Mouse (Mus musculus) neutrophil, adult 65 days (primary cell): Measurements from ENCODE around the gene Lenep. TPM values are rescaled to one million over a fixed set of nuclear protein-coding genes. Genes with fewer than 3 reads are reported as not detected.

Experiments
- total RNA-seq: library from RNA; stranded (reverse); gene quantifications from 2 replicates; pipeline ENCODE4 v1.2.4, GENCODE M21; 2023

The Lenep gene
- total RNA-seq, result not detected in 2 replicates

DNA sequence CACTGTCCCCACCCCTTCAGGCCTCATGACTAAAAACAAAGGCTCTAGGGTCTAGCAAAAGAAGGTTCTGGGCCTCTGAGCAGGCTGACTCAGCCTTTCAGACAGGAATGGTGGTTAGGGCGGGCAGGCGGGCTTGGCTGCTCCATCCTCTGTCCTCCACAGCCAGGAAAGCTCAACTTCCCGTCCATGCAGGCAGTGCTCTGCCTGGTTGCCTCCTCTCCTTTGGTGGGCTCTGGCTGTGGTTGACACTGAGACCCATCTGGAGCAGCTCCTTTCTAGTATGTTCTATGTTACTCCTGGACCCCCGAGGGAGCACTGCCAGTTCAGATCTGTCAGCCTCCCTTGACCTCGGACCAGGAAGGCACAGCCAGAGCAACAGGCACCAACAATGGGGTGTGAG, at the start of gene Lenep:
Lenep (minus strand) TSS at position 101 of the 400 bp plus-strand sequence.

DNA sequence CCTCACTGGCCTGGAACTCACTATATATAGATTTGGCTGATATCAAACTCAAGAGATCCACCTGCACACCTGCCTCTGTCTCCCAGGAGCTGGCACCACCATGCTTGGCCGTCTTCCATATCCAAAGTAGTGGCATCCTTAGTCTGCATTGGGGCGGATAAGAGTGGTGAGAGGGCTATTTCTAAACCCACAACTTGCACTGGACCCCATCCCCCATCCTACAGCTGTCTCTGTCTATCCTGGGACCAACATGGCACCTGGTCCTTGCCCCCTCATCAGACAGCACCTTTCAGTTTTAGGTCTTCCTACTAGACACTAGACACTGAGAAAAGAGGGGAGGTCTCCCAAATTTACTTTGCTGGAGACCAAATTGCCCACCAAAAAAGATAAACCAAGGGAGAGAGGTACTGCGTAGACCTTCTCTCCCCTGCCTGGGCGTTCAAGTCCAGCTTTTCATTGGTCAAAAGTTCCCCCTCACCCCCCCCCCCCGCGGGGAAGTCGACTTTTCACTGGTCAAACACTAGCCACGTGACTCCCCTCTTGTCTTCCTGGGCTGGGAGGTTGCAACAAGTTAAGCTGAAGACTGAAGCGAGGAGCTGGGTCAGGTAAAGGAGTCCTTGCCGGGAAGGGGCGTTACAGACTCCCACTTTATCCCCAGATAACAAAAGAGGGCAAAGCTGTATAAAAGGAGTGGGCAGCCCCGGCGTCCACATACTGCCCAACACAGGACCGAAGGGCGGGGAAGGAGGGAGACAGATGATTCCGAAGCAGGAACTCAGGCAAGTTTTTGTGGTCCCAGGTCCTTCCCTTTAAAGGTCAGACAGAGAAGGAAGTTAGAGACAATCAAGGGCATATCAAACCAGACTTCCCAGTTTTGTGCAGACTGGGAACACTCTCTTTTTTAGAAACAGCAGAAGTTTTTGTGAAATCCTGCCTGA, 33.9 kb upstream of the Lenep start, which contains the start of gene Pbxip1:
Pbxip1 (plus strand) TSS at position 531 of the 938 bp plus-strand sequence.

DNA sequence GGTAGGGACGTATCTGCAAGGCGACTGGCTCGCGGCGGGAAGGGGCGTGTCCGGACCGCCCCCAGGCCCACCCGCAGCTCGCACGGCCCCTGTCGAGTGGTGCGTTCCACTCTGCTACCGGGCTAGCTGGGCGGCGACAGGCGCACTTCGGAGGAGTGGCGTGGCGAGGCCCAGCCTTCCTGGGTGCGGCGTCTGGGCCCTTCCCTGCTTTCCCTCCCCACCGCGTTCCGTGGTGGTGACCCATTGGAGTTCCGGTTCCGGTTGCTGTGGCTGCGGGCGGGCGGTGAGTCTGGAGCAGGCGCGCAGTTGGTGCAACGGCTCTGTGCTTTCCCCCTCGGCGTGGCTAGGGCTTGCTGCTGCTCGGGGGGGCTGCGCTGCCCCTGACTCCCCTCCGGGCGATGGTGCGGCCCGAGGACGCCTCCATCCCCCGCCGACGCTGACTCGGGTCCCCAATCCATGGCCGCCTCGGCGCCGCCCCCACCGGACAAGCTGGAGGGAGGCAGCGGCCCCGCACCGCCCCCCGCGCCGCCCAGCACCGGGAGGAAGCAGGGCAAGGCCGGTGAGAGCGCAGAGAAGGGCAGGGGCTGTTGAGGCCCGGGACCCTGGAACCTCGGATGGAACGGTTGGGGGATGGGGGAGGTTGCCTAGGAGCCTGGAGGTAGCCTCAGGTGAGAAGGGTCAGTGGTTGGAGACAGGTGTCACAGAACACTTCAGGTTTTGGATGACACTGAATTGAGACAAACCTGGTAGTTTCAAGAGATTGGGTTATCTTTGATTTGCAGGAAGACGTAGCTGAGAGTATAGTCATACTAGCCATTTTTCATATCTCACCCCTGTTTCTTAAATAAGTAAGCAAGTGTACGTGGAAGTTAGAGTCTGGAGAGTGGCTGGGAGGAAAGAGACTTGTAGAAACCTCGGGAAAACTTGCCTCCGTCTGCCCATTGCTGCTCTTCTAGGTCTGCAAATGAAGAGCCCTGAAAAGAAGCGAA, 27.9 kb upstream of the Lenep start, which contains the start of gene Pygo2:
Pygo2 (plus strand) TSS at position 44 of the 989 bp plus-strand sequence.

DNA sequence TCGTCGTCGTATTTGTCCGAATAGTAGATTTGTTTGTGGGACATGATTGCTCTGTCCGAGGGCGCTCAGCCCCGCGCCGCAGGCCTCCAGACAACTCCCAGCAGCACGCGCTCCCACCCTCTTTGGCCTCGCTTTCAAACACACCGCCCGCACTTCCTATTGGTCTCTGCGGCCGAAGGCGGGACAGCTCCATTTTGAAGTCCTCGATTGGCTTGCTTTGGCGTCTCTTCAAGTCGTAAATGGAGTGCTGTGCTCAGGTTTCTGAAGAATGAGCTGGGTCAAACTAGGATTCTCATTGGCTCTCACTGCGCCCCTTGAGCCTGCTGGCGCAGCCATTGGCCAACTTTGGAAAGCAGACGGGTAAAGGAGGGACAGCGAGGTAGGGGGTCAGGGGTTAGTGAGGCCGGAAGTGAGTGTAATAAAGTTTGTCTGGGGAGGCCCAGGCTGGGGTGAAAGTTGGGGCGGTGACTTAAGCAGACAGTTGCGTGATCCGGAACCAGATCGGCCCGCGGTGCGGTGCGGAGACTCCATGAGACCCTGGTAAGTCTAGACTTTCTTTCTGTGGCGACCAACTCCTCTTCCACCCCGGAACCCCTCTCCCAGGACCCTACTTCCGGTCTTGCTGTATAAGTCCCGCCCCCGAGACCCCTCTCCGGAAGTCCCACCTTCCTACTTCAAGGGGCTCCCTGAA, 15.7 kb upstream of the Lenep start, which contains the start of the genes Cks1b and Shc1:
Cks1b (minus strand) TSS at position 214 of the 691 bp plus-strand sequence.
Shc1 (plus strand) TSS at position 274 of the 691 bp plus-strand sequence.

DNA sequence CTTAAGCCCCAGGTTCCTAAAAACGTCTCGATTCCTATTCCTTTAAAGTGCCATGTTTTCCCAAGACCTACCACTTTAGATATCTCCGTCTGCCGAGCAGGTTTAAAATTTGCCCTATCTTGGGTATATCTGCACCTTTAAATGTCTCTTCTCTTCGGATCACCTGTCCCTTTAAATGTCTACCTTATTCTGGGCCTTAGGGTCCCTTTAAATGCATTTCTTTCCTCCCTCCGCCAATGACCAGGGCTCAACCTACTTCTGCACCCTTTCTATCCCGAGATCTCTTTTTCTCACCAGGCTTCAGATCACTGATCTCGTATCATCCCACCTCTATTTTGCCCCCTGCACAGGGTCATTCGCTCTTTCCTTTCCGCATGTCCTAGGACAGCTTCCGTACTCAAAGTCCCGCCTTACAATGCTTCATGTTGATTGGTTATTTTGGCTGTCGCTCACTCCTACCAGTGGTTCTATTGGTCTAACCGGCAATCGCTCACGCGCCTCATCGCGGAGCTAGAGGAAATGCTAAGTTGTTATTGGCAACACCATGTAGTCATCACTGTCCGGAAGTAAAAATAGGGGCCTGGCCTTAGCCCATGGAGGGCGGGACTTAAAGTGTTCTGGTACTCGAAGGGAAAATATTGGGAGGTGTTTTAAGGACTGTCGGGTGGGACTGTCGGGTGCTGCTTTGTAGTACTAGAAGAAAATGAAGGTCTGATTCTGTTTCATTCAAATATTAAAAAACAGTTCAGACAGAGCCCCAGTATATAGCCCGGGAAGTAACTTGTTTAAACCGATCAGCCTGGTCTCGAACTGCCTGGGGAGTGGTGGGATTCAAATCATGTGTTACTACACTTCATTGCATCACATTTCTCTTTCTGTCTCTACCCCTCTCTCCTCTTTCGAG, 9.1 kb upstream of the Lenep start, which contains the start of gene Flad1:
Flad1 (minus strand) TSS at position 381 of the 904 bp plus-strand sequence.

DNA sequence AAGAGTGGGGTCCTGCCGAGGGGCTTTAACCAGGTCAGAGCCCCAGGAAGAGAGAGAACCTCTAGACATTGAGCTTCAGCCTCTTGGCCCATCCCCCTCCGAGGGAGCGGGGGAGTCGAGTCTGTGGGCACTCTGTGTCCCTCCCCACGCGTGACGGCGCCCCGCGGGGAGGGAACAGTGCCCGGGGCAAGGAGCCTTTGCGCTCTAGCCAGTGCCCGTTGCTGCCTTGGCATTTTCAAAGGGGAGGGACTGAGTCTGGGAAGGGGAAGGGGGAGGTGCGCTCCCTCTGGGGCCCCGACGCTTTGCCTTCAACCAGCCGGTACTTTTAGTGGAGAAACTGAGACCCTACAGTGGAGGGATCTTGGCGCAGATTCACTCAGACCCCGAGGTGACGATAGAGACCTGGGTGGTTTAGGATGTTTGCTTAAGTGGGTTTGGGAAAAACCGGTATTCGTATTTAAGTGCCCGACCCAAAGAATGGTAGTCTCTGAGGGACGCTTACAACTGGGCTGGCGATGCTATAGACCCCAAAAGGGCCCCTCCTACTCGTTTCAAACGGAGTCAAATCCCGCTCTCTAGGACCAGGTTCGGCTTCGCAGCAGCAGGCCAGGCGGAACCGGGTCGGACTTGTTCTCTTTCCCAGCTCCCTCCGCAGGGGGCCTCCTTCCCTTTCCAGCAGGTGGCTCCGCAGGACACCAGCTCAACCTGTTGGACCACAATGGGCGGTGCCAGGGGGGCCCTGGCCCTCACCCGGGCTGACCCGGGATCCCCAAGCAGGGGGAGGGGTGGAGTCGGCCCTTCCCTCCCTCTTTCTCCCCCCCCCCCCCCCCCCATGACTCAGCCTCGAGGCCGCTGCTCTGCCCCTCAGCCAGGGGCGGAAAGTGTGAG, 8.3 kb downstream of the Lenep start, which contains the start of gene Zbtb7b:
Zbtb7b (minus strand) TSS at position 771 of the 888 bp plus-strand sequence.

DNA sequence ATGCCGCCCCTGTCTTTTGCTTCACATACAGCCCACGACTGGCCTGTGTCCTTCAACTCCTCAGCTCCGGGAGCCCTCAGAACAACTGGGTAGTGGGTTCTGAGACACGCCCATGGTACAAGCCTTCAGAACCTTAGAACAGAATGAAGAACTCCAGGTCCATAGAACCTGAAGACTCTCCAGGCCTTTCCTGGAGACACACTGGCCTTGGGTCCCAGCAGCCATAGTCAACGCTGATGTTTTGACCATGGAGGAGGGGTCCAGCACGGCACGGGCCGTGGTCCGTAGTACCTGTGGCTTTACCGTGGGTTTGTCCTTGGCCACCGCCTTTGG, 37.5 kb downstream of the Lenep start, which contains the start of gene Dcst1:
Dcst1 (minus strand) TSS at position 101 of the 333 bp plus-strand sequence.

DNA sequence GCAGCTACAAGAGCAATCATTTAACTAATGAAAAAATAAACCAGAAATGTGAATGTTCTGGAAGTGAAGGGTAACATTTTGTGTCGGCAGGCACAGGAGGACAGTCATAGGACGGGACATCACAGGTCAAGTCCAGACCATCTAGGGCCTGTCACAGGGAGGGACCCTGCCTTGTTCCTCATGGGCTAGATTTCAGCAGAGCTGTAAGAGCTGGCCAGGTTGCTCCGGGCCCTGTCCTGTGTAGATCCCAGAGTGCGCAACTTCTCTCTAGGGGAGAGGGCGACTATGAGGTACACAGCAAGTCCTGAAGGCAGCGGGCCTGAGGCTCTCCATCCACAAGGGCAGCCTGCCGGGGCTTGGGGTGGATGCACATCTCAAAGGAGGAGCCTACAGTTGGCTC, 40.9 kb downstream of the Lenep start, which contains the start of gene Dcst2:
Dcst2 (plus strand) TSS at position 301 of the 400 bp plus-strand sequence.

Other genes starting within 250 kb of the Lenep start
- gene Hcn3, start 242.6 kb downstream of the Lenep start, total RNA-seq, result not detected in 2 replicates
- gene Clk2, start 238.0 kb downstream of the Lenep start, total RNA-seq, result 52.6 and 57.6 TPM in 2 replicates
- 34.0 and 35.9 TPM in 2 replicates for gene Scamp3, start 225.3 kb downstream of the Lenep start, total RNA-seq
- gene Fam189b, start 219.7 kb downstream of the Lenep start, total RNA-seq, result 5.8 and 6.9 TPM in 2 replicates
- gene Gba, start 199.9 kb downstream of the Lenep start, total RNA-seq, result 78.7 and 83.6 TPM in 2 replicates
- gene Thbs3, start 187.6 kb downstream of the Lenep start, total RNA-seq, result 1.1 and 1.2 TPM in 2 replicates
- 50.5 and 53.4 TPM in 2 replicates for gene Mtx1, start 175.7 kb downstream of the Lenep start, total RNA-seq
- gene Muc1, start 173.7 kb downstream of the Lenep start, total RNA-seq, result not detected in 2 replicates
- gene Krtcap2, start 156.8 kb downstream of the Lenep start, total RNA-seq, result 29.1 and 52.6 TPM in 2 replicates
- 0.41 and 0.88 TPM in 2 replicates for gene Trim46, start 156.5 kb downstream of the Lenep start, total RNA-seq
- gene Dpm3, start 143.4 kb downstream of the Lenep start, total RNA-seq, result 32.9 and 36.0 TPM in 2 replicates
- gene Slc50a1, start 132.2 kb downstream of the Lenep start, total RNA-seq, result 16.1 and 18.9 TPM in 2 replicates
- gene Efna1, start 121.7 kb downstream of the Lenep start, total RNA-seq, result not detected in 2 replicates
- not detected in 2 replicates for gene Efna3, start 79.8 kb downstream of the Lenep start, total RNA-seq
- not detected in 2 replicates for gene Efna4, start 64.8 kb downstream of the Lenep start, total RNA-seq
- gene Adam15, start 52.8 kb downstream of the Lenep start, total RNA-seq, result 100 and 106 TPM in 2 replicates
- gene Dcst2, start 40.8 kb downstream of the Lenep start, total RNA-seq, result not detected in 2 replicates
- gene Dcst1, start 37.5 kb downstream of the Lenep start, total RNA-seq, result not detected in 2 replicates
- 127 and 136 TPM in 2 replicates for gene Zbtb7b, start 8.0 kb downstream of the Lenep start, total RNA-seq
- gene Flad1, start 9.1 kb upstream of the Lenep start, total RNA-seq, result 10.6 and 12.5 TPM in 2 replicates
- gene Cks1b, start 15.6 kb upstream of the Lenep start, total RNA-seq, result 34.9 and 36.5 TPM in 2 replicates
- 111 and 115 TPM in 2 replicates for gene Shc1, start 15.7 kb upstream of the Lenep start, total RNA-seq
- 38.4 and 48.7 TPM in 2 replicates for gene Pygo2, start 27.4 kb upstream of the Lenep start, total RNA-seq
- 159 and 187 TPM in 2 replicates for gene Pbxip1, start 33.9 kb upstream of the Lenep start, total RNA-seq
- gene Pmvk, start 51.7 kb upstream of the Lenep start, total RNA-seq, result 4.6 and 10.3 TPM in 2 replicates
- 0.25 and 0.32 TPM in 2 replicates for gene Kcnn3, start 117.4 kb upstream of the Lenep start, total RNA-seq